Mouse (Mus musculus): Measurements from ENCODE around the gene Ttc27. TPM values are rescaled to one million over a fixed set of nuclear protein-coding genes. Genes with fewer than 3 reads are reported as not detected.

Gene Ttc27
- polyA plus RNA-seq, 1 experiment: 7.5 TPM

- no peak overlapping the region for H3K4me3 ChIP-seq (ENCODE audit: insufficient read depth, low read depth, low read length)
- H3K27ac ChIP-seq (replicated peaks; ENCODE audit: low read depth, low read length): no peak overlapping the region
- no peaks in the 10 kb centered on the region for H3K4me1 ChIP-seq (ENCODE audit: control insufficient read depth, insufficient read depth, insufficient read length, low read length)
Observed at GRCm38 (mm10) chr17:74781911-74782310, 64.4 kb downstream of the Ttc27 start.

GRCm38 (mm10) chr17:74785586-74785985 lies 68.1 kb downstream of the Ttc27 start:
- no peaks in the 10 kb centered on the region for H3K4me1 ChIP-seq (ENCODE audit: control insufficient read depth, insufficient read depth, insufficient read length, low read length)
- H3K27ac ChIP-seq (replicated peaks; ENCODE audit: low read depth, low read length): no peak overlapping the region
- H3K4me3 ChIP-seq (ENCODE audit: insufficient read depth, low read depth, low read length): no peak overlapping the region

DNA sequence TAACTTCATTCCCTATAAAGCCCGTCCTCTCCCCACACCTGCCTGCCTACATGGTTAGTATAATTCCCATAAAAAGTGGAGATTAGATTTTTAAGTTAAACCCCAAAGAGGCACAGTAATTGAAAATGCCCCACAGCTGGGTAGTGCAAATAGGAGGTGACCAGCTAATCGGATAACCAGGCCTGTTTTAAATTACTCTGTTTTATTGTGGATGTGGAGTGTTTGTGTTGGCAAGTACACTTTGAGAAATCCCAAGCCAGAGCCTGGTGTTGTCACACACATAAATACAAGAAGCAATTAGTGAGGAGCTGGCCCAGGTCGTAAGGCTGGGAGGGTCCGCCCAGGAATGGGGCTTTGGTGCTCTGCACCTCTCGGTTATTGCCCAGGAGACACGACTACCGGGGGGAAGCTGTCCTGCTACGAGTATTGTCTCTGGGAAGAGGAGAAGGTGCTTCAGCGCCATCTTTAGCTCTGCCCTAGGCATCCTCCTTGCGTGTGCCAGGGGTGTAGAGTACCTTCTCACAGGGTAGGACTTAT lies 68.7 kb downstream of the Ttc27 start:
- no peaks in the 10 kb centered on the region for H3K4me1 ChIP-seq (ENCODE audit: control insufficient read depth, insufficient read depth, insufficient read length, low read length)
- H3K4me3 ChIP-seq (ENCODE audit: insufficient read depth, low read depth, low read length): no peak overlapping the region
- no peak overlapping the region for H3K27ac ChIP-seq (replicated peaks; ENCODE audit: low read depth, low read length)

DNA sequence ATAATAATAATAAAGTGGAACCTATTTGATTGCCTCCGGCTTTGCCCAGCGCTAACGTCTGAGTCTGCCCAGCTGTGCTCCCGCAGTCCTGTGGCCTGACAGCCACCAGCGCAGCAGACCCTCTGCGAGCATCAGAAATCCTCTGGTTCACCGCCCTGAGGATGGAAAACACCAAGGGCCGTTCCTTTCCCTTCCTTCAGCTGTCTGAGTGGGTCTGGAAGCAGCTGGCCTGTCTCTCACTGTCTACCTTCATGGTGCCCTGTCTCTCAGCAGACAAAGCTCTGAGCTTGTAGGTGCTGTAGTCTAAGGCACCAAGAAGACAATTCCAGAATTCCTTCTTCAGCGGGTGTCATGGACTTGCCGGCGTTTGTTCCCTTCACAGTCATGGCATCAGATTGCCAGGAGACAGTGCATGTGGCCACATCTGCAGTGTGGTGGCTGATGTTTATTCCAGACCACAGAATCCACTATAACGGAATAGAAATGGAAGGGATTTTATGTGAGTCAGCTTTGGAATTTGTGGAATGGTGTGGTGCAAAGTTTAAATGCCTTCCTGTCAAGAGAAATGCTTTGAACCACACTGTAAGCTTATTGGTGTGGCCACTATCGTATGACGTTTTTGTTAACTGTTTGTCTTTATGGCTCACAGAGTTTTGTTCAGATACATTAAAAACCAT lies 78.6 kb downstream of the Ttc27 start:
- no peak overlapping the region for H3K4me3 ChIP-seq (ENCODE audit: insufficient read depth, low read depth, low read length)
- no peak overlapping the region for H3K27ac ChIP-seq (replicated peaks; ENCODE audit: low read depth, low read length)
- H3K4me1 ChIP-seq (ENCODE audit: control insufficient read depth, insufficient read depth, insufficient read length, low read length): no peaks in the 10 kb centered on the region

DNA sequence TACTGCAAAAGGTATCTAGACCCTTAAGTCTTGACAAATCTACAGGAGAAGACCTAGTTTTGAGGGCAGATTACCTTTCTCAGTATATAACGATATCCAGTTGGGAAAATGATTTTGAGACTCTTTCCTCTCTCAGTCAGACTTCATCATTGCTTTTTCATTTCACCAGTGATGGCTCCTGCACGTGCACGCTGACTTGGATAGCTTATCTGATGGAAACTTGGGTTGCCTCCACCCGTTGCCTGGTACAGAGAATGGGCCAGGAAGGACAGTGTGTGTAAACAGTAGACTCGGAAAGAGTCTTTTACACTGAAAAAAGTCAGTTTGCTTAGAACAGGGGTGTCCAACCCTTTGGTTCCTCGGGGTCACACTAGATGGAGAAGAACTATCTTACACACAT lies 82.3 kb downstream of the Ttc27 start:
- H3K4me1 ChIP-seq (ENCODE audit: control insufficient read depth, insufficient read depth, insufficient read length, low read length): no peaks in the 10 kb centered on the region
- H3K4me3 ChIP-seq (ENCODE audit: insufficient read depth, low read depth, low read length): no peak overlapping the region
- H3K27ac ChIP-seq (replicated peaks; ENCODE audit: low read depth, low read length): no peak overlapping the region

DNA sequence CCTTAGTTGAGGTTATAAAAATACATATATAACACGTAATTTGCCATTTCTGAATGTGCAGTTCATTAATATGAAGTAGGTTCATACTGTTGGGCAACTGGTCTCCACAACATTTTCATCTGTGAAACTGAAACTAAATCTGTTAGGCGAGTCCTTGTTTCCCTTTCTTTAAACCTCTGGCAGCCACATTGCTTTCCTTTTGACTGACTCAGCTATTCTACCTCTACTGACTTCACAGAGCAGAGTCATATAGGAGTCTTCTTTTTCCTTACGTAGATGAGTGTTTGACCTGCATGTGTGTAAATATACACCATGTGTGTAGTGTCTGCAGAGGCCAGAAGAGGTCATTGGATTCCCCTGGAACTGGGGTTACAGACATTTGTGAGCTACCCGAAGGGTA lies 85.2 kb downstream of the Ttc27 start:
- Histone ChIP-seq H3K4me3 (ENCODE audit: insufficient read depth, low read depth, low read length) (no peak overlapping the region), H3K4me1 (ENCODE audit: control insufficient read depth, insufficient read depth, insufficient read length, low read length) (no peaks in the 10 kb centered on the region)

GRCm38 (mm10) chr17:74803835-74804234 lies 86.3 kb downstream of the Ttc27 start:
- Histone ChIP-seq H3K4me1 (ENCODE audit: control insufficient read depth, insufficient read depth, insufficient read length, low read length) (no peaks in the 10 kb centered on the region), H3K27ac (replicated peaks; ENCODE audit: low read depth, low read length) (no peak overlapping the region)

More for the DNA sequence above, 85.2 kb downstream of the Ttc27 start:
- H3K27ac ChIP-seq (replicated peaks; ENCODE audit: low read depth, low read length): no peak overlapping the region

GRCm38 (mm10) chr17:74804321-74804930 lies 86.9 kb downstream of the Ttc27 start:
- no peak overlapping the region for H3K27ac ChIP-seq (replicated peaks; ENCODE audit: low read depth, low read length)
- no peak overlapping the region for H3K4me3 ChIP-seq (ENCODE audit: insufficient read depth, low read depth, low read length)
- no peaks in the 10 kb centered on the region for H3K4me1 ChIP-seq (ENCODE audit: control insufficient read depth, insufficient read depth, insufficient read length, low read length)

More at GRCm38 (mm10) chr17:74803835-74804234, 86.3 kb downstream of the Ttc27 start:
- no peak overlapping the region for H3K4me3 ChIP-seq (ENCODE audit: insufficient read depth, low read depth, low read length)

DNA sequence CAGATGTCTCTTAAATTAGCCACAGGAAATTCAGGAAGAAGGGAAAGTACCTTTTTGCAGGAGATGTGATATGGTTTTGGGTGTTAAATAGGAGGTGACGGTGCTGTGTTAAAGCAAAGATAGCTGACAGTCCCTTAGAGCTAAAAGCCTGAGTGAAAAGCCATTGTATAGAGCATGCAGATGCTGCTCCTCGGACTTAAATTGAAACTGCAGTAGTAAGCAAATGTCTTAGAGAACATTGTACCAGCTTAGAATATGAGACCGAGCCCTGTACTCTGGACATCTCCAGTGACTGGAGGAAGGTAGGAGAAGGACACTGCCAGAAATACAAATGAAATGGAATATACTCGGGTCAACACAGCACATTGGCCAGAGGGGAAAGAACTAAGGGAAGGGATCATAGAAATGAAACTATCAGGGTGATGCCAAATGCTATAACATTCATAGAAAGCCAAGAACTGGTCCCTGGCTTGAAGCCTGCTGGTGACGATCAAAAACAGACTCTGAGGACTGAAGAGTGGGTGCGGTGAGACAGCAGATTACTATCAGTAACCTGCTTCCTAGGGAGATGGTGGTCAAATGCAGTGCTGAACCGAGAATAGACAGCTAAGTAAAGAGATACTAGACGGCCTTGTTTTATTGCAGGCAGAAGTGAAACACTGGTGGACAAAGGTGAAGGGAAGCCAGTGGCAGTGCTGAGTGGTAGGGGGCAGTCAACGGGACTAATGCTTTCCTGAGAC lies 90.1 kb downstream of the Ttc27 start:
- no peaks in the 10 kb centered on the region for H3K4me1 ChIP-seq (ENCODE audit: control insufficient read depth, insufficient read depth, insufficient read length, low read length)
- no peak overlapping the region for H3K27ac ChIP-seq (replicated peaks; ENCODE audit: low read depth, low read length)
- no peak overlapping the region for H3K4me3 ChIP-seq (ENCODE audit: insufficient read depth, low read depth, low read length)

- Histone ChIP-seq H3K4me3 (ENCODE audit: insufficient read depth, low read depth, low read length) (no peak overlapping the region), H3K4me1 (ENCODE audit: control insufficient read depth, insufficient read depth, insufficient read length, low read length) (no peaks in the 10 kb centered on the region), H3K27ac (replicated peaks; ENCODE audit: low read depth, low read length) (no peak overlapping the region)
Observed at GRCm38 (mm10) chr17:74808330-74808729, 90.8 kb downstream of the Ttc27 start.

GRCm38 (mm10) chr17:74808901-74809300 lies 91.4 kb downstream of the Ttc27 start:
- Histone ChIP-seq H3K4me3 (ENCODE audit: insufficient read depth, low read depth, low read length) (no peak overlapping the region), H3K27ac (replicated peaks; ENCODE audit: low read depth, low read length) (no peak overlapping the region), H3K4me1 (ENCODE audit: control insufficient read depth, insufficient read depth, insufficient read length, low read length) (no peaks in the 10 kb centered on the region)

GRCm38 (mm10) chr17:74810892-74811625 lies 93.5 kb downstream of the Ttc27 start:
- H3K27ac ChIP-seq (replicated peaks; ENCODE audit: low read depth, low read length): no peak overlapping the region
- H3K4me3 ChIP-seq (ENCODE audit: insufficient read depth, low read depth, low read length): no peak overlapping the region
- no peaks in the 10 kb centered on the region for H3K4me1 ChIP-seq (ENCODE audit: control insufficient read depth, insufficient read depth, insufficient read length, low read length)

DNA sequence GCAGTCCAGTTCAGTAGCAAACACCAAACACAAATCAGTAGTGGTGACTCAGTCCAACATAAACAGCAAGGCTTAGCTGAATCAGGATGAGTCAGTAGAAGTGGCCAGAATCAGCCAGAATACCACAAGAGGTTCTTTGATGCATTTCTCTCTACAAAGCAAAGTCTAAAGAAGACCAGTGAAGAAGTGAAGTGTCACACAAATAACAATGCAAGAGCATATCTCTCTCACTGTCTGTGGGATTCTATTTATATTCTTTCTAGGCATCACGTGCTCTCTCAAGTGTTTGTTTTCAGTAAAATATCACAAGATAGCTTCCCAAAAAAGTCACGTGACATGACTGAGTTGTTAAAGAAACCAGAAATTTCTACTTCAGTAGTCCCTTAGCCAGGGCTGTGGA lies 102.2 kb downstream of the Ttc27 start:
- no peak overlapping the region for H3K4me3 ChIP-seq (ENCODE audit: insufficient read depth, low read depth, low read length)
- H3K4me1 ChIP-seq (ENCODE audit: control insufficient read depth, insufficient read depth, insufficient read length, low read length): no peaks in the 10 kb centered on the region
- no peak overlapping the region for H3K27ac ChIP-seq (replicated peaks; ENCODE audit: low read depth, low read length)

DNA sequence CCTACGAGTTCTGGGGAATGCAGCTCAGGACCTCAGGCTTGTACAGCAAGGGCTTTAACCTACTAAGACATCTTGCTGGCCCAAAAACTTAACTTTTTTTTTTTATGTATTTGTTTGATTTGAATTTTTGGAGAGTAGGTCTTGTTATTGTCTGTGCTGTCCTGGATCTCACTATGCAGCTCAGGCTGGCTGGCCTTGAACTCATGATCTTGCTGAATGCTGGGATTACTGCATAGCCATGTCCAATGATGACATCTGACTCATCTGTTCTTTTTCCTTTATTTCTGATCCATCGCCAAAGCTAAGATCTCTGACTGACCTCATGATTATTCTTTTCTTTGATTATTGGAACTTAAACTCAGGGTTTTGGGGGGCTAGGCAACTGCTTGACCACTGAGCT lies 113.3 kb downstream of the Ttc27 start:
- Histone ChIP-seq H3K27ac (replicated peaks; ENCODE audit: low read depth, low read length) (no peak overlapping the region), H3K4me1 (ENCODE audit: control insufficient read depth, insufficient read depth, insufficient read length, low read length) (no peaks in the 10 kb centered on the region), H3K4me3 (ENCODE audit: insufficient read depth, low read depth, low read length) (no peak overlapping the region)

DNA sequence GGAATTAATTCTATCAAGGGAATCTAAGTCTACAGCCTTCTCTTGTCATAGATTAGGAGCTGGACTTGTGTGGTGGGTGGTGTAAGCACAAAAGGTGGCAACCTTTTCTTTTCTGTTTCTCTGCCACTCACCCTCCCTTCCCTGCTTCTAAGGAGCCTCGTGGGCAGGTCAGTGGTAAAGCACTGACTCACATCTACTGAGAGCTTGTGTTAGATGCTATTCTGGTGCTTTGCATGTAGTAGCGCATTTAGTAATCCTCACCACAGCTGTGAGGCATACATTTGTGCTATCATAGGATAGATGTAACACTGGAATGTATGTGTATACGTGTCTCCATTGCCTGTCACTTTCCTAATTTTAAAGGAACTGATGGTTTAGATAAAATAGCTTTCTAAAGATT lies 124.2 kb downstream of the Ttc27 start:
- Histone ChIP-seq H3K27ac (replicated peaks; ENCODE audit: low read depth, low read length) (no peak overlapping the region), H3K4me3 (ENCODE audit: insufficient read depth, low read depth, low read length) (no peak overlapping the region), H3K4me1 (ENCODE audit: control insufficient read depth, insufficient read depth, insufficient read length, low read length) (peaks cover 5% of the 10 kb centered on the region)

All from brown adipose tissue, adult 24 weeks (tissue).